Mouse (Mus musculus) kidney, embryonic 16.5 days (tissue): ENCODE results near the gene Thap7. TPM values are rescaled to one million over a fixed set of nuclear protein-coding genes. Genes with fewer than 3 reads are reported as not detected.

Source experiments
- ATAC-seq: fragments of 200-750 bp; cut with Nextera tagmentation; 2 replicates; pipeline ENCODE4 v1.8.0; 2017; ENCODE audit warnings: moderate TSS enrichment; ENCODE audit not compliant: low FRiP score, low TSS enrichment
- H3K27ac ChIP-seq: fragments of 300-500 bp; sonication (generic); 2 replicates; pipeline ENCODE4 v1.5.1; 2014; ENCODE audit warnings: low read length
- H3K27me3 ChIP-seq: fragments of 300-500 bp; sonication (generic); 2 replicates; pipeline ENCODE4 v1.6.1; 2014; ENCODE audit warnings: low read length, control low read depth, mixed read lengths; ENCODE audit not compliant: insufficient read depth
- H3K36me3 ChIP-seq: fragments of 300-500 bp; sonication (generic); 2 replicates; pipeline ENCODE4 v1.6.1; 2014; ENCODE audit warnings: low read length, control low read depth, mixed read lengths; ENCODE audit not compliant: insufficient read depth
- H3K4me1 ChIP-seq: fragments of 300-500 bp; sonication (generic); 2 replicates; pipeline ENCODE4 v1.6.1; 2014; ENCODE audit warnings: low read length, control low read depth, mixed read lengths; ENCODE audit not compliant: insufficient read depth
- H3K4me2 ChIP-seq: fragments of 300-500 bp; sonication (generic); replicated peaks from 2 replicates; pipeline ENCODE4 v1.6.1; 2014; ENCODE audit warnings: low read depth, low read length
- H3K4me3 ChIP-seq: fragments of 300-500 bp; sonication (generic); 2 replicates; pipeline ENCODE4 v1.5.1; 2014; ENCODE audit warnings: mild to moderate bottlenecking, low read length
- H3K9ac ChIP-seq: fragments of 300-500 bp; sonication (generic); replicated peaks from 2 replicates; pipeline ENCODE4 v1.6.1; 2014; ENCODE audit warnings: low read length
- H3K9me3 ChIP-seq: fragments of 300-500 bp; sonication (generic); 2 replicates; pipeline ENCODE4 v1.6.1; 2016; ENCODE audit warnings: low read length, control low read depth
- WGBS: fragments of 180-500 bp; shearing (Covaris S2); extraction: QIAGEN DNeasy Blood & Tissue Kit; methylation state at CpG from one replicate; pipeline ENCODE4 v1.1.7; 2014; 5-methylcytosine and 5-hydroxymethylcytosine counted together
- polyA plus RNA-seq: library from polyadenylated mRNA; unstranded; fragments of >200 nt; fragmentation: Nextera tagmentation; extraction: Ambion mirVana; gene quantifications from 2 replicates; pipeline ENCODE4 v1.2.1, GENCODE M21; 2015

Thap7 gene
- polyA plus RNA-seq, 1 experiment from 2014 or later = 61.1 TPM

DNA sequence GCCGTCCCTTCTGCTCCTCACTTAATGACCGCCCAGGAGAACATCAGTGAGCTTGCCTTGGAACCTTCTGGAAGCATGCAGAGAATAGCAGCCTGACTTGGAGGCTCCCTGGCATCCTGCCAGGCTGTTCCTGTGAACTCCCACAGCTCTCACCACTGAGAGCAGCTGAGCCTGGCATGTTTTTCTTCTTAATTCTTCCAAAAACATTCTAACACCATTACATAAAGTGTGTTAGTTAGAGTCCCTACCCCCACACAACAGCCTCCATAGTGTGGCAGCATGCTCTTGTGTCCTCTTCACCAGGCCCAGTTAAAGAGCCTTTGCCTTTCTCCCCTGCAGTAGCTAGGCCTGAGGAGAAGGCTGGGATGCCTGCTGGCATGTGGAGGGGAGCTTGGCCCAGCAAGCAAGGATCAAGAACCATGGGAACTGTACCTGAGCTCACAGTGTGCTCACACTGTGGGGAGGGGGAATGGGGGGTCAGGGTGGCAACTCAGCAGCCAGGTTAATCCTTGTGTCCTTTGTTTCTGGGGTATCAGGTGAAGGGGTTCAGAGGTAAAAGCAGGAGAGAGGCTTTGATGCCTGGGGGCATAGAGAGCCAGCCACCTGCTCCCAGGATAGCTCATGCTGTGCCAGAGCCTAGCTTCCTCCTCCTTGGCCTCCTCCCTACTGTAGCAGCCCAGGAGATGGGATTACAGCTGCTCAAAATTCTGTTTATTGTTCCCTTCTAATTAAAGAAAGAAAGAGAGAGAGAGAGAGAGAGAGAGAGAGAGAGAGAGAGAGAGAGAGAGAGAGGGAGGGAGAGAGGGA, 34.2 kb downstream of the Thap7 start:
- Histone ChIP-seq H3K9me3 (no peaks in the 10 kb centered on the region), H3K4me1 (0 out of 2 replicates have a peak, but pooled peaks cover 5% of the 10 kb centered on the region), H3K4me3 (no peak overlapping the region), H3K36me3 (no peaks in the 10 kb centered on the region), H3K27ac (no peak overlapping the region), H3K27me3 (no peaks in the 10 kb centered on the region), H3K9ac (no peak overlapping the region; the same call in 1 of the 2 replicates), H3K4me2 (no peak overlapping the region)
- ATAC-seq = no peak; the same call in 1 of the 2 replicates
- 65% methylated on average over 2 of the region's 2 CpGs for WGBS

DNA sequence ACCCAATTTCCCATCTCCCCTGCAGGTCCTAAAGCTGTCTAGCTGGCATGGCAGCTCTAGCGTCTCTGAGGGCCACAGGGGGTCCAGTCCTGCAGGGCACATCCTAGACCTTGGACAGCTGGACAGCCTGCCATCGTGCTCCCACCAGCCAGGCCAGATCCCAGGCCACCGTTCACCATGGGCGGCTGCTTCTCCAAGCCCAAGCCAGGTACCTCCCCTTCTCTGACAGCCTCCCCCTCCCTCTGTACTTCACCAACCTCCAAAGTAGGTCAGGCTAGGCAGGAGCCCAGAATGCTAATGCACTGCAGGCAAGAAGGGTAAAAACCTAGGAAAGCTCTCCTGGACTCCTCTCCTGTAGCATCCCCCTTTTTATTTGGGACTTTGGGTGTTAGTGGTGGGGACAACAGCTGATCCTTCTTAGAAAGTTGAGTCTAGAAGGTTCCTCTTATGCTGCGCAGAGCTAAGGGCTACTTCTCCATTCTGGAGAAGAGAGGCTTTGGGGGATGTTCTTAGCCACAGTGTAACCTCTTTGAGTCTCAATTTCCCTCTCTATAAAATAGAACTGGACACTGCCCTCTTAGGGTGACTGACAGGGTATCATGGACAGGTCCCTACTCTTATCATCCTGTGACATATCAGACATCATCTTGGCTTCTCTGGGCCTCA, 38.9 kb downstream of the Thap7 start:
- Histone ChIP-seq H3K36me3 (no peaks in the 10 kb centered on the region), H3K4me2 (no peak overlapping the region), H3K4me3 (no peak overlapping the region), H3K27ac (no peak overlapping the region), H3K4me1 (peaks cover 14% of the 10 kb centered on the region; the same call in 1 of the 2 replicates), H3K27me3 (peaks cover 5% of the 10 kb centered on the region), H3K9me3 (no peaks in the 10 kb centered on the region), H3K9ac (no peak overlapping the region)
- no peak for ATAC-seq
- 73% methylated on average over 5 of the region's 5 CpGs for WGBS

GRCm38 (mm10) chr16:17491154-17491553, 39.8 kb downstream of the Thap7 start:
- Histone ChIP-seq H3K9ac (no peak overlapping the region), H3K4me2 (no peak overlapping the region), H3K4me1 (peaks cover 9% of the 10 kb centered on the region; the same call in 1 of the 2 replicates), H3K27me3 (peaks cover 5% of the 10 kb centered on the region), H3K9me3 (no peaks in the 10 kb centered on the region), H3K4me3 (no peak overlapping the region), H3K27ac (no peak overlapping the region), H3K36me3 (no peaks in the 10 kb centered on the region; the same call in 1 of the 2 replicates)
- 87% methylated on average over 5 of the region's 5 CpGs for WGBS
- ATAC-seq = no peak

DNA sequence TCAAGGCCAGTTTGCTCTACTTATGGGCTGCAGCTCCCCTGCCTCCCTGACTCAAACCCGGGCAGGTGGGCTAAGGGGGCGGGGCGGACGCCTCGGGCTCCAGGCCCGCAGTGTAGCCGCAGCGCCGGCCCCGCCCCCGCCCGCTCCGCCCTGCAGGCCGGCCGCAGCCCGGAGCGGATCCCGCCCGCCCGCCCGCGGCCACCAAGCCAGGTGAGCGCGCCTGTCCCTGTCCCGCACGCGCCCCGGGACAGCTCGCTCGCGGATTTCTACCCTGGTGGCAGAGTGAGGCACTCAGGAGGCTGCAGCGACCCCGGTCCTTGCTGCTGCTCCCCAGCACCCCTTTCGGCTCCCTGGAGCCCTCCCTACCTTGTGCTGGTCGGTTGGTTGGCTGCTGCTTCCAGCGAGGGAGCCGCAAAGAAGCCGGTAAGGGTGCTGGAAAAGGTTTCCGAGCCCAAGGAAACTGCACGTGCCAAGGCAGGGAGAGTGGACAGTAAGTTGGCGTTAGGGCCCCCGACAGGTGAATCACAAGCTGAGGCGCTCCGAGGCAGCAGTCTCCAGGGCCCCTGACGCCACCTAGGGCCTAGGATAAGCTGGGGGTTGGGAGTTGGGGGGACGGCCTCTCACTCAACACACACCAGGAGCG, 41.3 kb downstream of the Thap7 start, which contains the start of gene Aifm3:
TSS of gene Aifm3 (plus strand) at position 143 of the 643 bp plus-strand sequence.
- peaks cover 12% of the 10 kb centered on the region for H3K36me3 ChIP-seq
- peaks cover 5% of the 10 kb centered on the region for H3K27me3 ChIP-seq
- H3K9me3 ChIP-seq = no peaks in the 10 kb centered on the region
- peak within 1 kb of the TSS; percentile 57 for H3K9ac ChIP-seq
- peak within 1 kb of the TSS; percentile 55 for H3K4me3 ChIP-seq
- peaks cover 9% of the 10 kb centered on the region; the same call in 1 of the 2 replicates for H3K4me1 ChIP-seq
- peak; percentile 88 for ATAC-seq
- no peak within 1 kb of the TSS for H3K27ac ChIP-seq
- under 1% methylated on average over 42 of the region's 47 CpGs for WGBS
- H3K4me2 ChIP-seq = peak within 1 kb of the TSS; percentile 79

DNA sequence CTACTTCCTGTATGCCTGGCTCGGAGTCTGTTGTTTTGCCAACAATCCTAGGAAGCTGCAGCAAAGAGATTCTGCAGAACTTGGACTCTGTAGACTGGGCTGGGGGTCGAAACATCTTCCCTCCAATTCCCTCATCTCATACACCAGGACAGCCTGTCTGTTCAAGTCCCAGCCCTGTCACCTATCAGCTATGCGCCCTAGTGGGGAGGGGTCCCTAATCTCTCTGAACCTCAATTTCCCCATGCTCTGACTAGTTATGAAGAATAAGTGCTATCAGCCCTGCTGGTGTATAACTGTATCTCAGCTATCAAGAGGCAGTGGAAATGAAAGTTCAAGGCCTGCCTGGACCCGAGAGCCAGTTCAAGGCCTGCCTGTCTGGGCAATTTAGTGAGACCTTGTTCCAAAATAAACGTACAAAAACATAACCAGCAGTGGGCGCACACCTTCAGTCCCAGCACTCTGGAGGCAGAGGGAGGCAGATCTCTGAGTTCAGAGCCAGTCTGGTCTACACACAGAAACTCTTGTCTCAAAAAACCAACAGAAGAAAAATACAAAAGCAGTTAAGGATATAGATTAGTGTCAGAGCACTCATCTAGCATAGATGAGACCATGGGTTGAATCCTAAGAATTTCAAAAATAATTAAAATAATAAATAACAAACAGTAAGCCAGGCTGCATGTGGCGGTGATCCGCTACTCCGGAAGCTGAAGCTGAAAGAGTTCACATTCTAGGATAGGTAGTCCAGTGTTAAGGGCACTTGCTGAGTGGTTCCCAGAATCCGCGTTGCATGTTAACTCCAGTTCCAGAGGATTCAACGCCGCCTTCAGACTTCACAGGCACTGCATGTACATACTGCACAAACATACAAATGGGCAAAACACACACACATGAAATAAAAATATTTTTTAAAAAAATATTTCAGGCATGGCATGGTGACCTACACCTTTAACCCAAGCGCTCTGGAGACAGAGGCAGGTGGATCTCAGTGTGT, 42.2 kb downstream of the Thap7 start:
- no peaks in the 10 kb centered on the region for H3K9me3 ChIP-seq
- no peak overlapping the region for H3K27ac ChIP-seq
- peak overlapping the region; percentile 57; the same call in 1 of the 2 replicates for H3K9ac ChIP-seq
- ATAC-seq = peak; percentile 7; the same call in 1 of the 2 replicates
- peaks cover 5% of the 10 kb centered on the region for H3K27me3 ChIP-seq
- 45% methylated on average over 14 of the region's 14 CpGs for WGBS
- H3K4me2 ChIP-seq = peak overlapping the region; percentile 79
- peaks cover 19% of the 10 kb centered on the region for H3K36me3 ChIP-seq
- peaks cover 9% of the 10 kb centered on the region; the same call in 1 of the 2 replicates for H3K4me1 ChIP-seq
- H3K4me3 ChIP-seq = peak overlapping the region; percentile 55

DNA sequence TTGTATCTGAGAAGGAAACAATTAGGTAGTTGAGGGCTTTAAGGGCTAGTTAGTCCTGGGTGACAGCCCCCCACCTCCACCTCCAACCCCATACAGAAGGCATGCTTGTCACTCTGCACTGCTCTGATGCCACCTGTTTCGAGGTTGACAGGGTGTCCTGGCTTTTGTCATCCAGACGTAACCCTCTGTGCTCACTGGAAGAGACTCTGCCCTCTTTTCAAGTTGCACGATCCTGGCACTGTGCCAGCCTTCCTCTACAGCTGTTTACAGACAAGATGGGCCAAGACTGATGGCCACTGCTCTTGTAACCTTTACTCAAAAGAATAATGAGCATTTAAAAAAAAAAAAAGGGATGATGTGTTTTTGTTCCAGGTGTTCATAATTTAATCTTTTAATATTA, 44.4 kb downstream of the Thap7 start:
- Histone ChIP-seq H3K9ac (no peak overlapping the region), H3K4me1 (peaks cover 9% of the 10 kb centered on the region; the same call in 1 of the 2 replicates), H3K27me3 (peaks cover 5% of the 10 kb centered on the region), H3K4me2 (no peak overlapping the region), H3K4me3 (no peak overlapping the region), H3K27ac (no peak overlapping the region), H3K36me3 (peaks cover 32% of the 10 kb centered on the region), H3K9me3 (no peaks in the 10 kb centered on the region)
- no peak for ATAC-seq
- 46% methylated on average over 3 of the region's 3 CpGs for WGBS

GRCm38 (mm10) chr16:17481465-17481864, 49.5 kb downstream of the Thap7 start:
- Histone ChIP-seq H3K4me1 (no peaks in the 10 kb centered on the region), H3K9me3 (no peaks in the 10 kb centered on the region), H3K27me3 (no peaks in the 10 kb centered on the region), H3K36me3 (peaks cover 40% of the 10 kb centered on the region), H3K27ac (no peak overlapping the region), H3K4me3 (no peak overlapping the region), H3K9ac (no peak overlapping the region), H3K4me2 (no peak overlapping the region)
- no peak for ATAC-seq
- WGBS = 91% methylated on average over 2 of the region's 2 CpGs

- Histone ChIP-seq H3K9me3 (no peaks in the 10 kb centered on the region), H3K9ac (no peak overlapping the region), H3K27ac (no peak overlapping the region), H3K4me3 (no peak overlapping the region), H3K27me3 (no peaks in the 10 kb centered on the region), H3K4me2 (no peak overlapping the region), H3K36me3 (peaks cover 18% of the 10 kb centered on the region), H3K4me1 (no peaks in the 10 kb centered on the region)
- no peak for ATAC-seq
- 84% methylated on average over 4 of the region's 4 CpGs for WGBS
Measured at GRCm38 (mm10) chr16:17478331-17478943, 52.5 kb downstream of the Thap7 start.
